Mouse (Mus musculus): ENCODE measurements around the gene Tbcb.
"Not testable (repeated sequence)": the region's sequence is repeated elsewhere in the genome, so short reads cannot be mapped to it uniquely, and the experiment has no call there.

Tbcb gene

GRCm38 (mm10) chr7:30194101-30194831 is 37.8 kb downstream of the Tbcb start:
- no peak for DNase-seq (ENCODE audit: low read depth, low spot score)

GRCm38 (mm10) chr7:30193581-30194100 is 38.4 kb downstream of the Tbcb start:
- DNase-seq (ENCODE audit: low read depth, low spot score) = no peak

DNA sequence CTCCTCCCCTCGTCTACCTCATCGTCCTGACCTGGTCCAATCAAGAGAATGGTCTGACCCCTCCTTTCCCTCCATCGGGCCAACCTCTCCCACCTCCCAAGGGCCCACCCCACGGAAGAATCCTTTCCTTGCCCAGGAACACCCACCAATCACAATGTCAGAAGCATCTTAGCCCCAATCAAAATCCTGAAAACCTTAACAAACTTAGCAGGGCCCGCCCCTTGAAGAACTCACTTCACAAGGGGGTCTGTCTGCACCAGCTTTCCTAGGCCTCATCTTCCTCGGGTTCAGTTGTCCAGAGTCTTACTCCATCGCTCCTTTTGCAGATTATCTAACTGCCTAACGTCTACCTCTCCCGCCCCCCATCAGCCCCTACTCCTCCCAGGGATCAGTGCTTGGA is 39.1 kb downstream of the Tbcb start:
- DNase-seq (ENCODE audit: low read depth, low spot score) = peak; percentile 83

DNA sequence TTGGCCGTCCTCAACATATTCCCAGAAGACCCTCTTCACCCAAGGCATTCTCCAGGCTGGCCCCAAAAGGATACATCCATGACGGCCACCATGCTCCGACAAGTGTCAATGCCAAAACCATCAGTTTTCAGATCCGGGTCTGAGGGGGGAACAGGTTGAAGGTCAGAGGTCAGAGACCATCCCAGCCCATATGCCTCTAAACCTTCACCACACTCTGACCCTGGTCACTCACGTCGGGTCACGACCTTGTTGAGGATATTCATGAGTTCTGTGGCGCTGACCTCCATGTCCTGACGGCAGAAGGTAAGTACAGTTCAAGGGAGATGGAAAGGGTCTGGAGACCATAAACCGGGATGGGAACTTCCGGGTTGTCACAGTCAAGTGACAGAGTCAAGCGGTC is 40.0 kb downstream of the Tbcb start:
- DNase-seq (ENCODE audit: low read depth, low spot score) = no peak

DNA sequence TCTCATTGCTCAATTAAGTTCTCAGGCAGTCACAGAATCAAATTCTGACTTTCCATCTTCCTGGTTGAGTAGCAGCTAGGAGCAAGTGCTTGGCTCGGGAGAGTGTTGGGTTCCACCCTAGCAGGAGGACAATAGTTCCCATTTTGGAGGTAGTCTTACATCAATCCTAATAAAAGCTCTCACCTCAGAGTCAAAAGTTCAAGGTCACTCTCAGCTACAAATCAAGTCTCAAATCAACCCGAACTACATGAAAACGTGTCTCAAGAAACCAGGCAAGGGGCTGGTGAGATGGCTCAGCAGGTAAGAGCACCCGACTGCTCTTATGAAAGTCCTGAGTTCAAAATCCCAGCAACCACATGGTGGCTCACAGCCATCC is 43.0 kb downstream of the Tbcb start:
- DNase-seq (ENCODE audit: low read depth, low spot score) = no peak

GRCm38 (mm10) chr7:30188344-30189115 is 43.5 kb downstream of the Tbcb start:
- DNase-seq (ENCODE audit: low read depth, low spot score) = no peak

DNA sequence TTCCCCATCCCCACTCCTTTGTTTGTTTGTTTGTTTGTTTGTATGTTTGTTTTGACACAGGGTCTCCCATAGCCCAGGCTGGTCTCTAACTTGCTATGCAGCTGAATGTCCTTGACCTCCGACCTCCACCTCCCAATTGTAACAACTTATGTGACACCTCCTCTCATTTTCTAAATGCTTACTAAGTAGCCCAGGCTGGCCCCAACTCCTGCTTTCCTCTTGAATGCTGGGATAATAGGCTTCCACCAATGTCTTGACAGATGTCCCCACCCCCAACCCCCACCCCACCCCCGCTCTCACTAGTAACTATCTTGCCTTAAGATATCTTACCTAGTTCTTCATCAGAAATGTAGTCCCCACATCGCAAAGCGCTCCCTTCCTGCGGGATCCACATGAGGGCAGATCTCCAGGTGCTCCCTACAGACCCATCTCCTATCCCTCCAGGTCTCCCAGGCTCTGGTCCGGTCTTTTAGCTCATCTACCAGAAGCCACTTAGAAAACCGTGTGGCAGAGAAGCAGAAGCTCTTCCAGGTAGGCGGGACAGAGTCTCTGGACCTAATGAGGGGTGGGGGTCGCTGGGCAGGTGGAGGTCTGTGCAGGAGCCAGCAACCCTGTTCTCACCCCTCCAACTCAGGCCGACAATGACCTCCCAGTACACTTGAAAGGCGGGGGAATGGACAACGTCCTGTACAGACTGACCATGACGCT is 47.3 kb downstream of the Tbcb start:
- DNase-seq (ENCODE audit: low read depth, low spot score) = no peak

- peak; percentile 89 for DNase-seq (ENCODE audit: low read depth, low spot score)
These were observed 48.2 kb downstream of the Tbcb start, which contains the start of gene Cox7a1 for GRCm38 (mm10) chr7:30183879-30184289. TSS of gene Cox7a1 (plus strand) at chr7:30184144.

GRCm38 (mm10) chr7:30183189-30183588 is 48.9 kb downstream of the Tbcb start:
- not testable (repeated sequence) for DNase-seq (ENCODE audit: low read depth, low spot score)

DNA sequence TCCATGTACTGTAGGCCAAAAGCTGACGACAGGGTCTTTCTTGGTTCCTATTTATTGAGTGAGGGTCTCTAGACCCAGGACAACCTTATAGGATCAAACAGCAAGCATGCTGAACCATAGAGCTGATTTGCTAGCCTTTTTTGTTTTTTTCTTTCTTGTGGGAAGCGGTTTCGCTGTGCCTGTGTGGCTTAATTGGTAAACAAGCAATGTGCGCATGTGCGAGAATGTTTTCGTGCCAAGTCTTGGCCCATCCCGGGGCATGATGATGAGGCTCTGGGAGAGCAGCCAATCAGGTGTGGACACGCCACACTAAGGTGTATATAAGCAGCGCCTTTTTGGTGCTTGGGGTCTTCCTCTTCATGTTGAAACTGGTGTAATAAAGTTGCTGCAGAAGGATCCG is 50.1 kb downstream of the Tbcb start:
- not testable (repeated sequence) for DNase-seq (ENCODE audit: low read depth, low spot score)

DNA sequence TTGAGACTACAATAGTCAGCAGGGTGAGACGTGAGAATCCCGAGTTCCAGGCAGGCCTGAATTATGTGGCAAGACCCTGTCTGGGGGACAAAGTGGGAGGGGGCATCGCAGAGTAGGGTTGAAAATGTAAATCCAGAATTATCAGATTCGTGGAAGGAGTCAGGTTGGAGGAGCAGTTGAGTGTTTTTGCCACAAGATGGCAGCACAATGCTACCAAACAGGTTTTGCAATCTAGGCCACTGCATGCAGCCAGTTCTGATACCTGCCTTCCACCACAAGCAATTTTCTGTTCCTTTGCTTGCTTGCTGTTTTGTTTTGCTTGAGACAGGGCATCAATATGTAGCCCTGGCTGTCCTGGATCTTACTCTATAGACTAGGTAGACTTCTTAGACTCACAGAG is 50.8 kb downstream of the Tbcb start:
- DNase-seq (ENCODE audit: low read depth, low spot score) = no peak

GRCm38 (mm10) chr7:30178256-30178655 is 53.8 kb downstream of the Tbcb start:
- DNase-seq (ENCODE audit: low read depth, low spot score) = no peak

DNA sequence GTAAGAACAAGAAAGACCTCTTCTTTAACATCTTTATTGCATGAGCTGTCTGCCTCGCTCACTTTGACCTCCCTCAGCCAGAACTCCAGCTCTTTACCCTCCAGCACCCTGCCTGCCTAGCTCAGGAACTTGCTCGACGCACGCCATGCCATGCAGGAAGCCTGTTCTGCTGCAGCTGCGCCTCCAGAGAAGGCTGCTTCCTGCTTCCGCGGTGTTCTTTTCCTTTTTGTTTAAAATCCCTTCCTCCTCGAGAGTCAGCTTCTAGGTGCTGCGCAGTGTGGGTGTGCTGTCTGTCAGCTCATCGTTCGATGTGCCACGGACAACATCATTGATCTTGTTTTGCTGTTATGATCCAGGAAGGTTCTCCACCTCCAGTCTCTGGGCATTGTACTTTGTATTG is 55.6 kb downstream of the Tbcb start:
- no peak for DNase-seq (ENCODE audit: low read depth, low spot score)
